Mouse (Mus musculus) stomach, postnatal 0 days (tissue): ENCODE data around the gene Col18a1.

ENCODE experiments used
- CTCF ChIP-seq: IDR thresholded peaks from 2 replicates; pipeline ENCODE4 v1.5.1; 2016; ENCODE audit warnings: antibody characterized with exemption, low read depth, mild to moderate bottlenecking, moderate library complexity
- EP300 ChIP-seq: optimal IDR thresholded peaks from 2 replicates; pipeline ENCODE3; 2016; ENCODE audit warnings: antibody characterized with exemption

DNA sequence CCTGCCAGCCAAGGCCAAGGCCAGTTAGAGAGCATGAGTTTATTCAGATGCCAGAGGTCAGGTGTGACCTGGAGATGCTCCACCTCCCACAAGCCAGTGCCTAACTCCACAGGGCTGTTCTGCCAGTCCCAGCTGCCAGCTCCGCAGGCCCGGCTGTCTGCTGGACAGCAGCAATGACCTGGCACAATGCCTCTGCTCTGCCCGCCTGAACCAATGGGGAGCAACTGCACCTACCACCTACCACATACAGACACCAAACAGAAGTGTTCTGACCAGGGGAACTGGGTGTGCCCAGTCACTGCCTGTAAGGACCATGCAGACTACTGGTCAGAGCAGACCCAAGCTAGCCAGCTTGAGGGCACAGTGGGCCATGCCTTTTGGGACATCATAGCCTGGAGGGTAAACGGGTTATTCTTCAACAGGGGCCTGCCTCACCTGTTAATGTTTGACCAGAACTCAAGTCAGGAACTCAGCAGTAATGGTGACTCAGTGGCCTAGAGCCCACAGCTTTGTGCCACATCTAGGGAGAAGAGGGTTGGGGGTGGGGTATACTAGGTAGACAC is 19.4 kb downstream of the Col18a1 start:
- no peak for TF ChIP-seq CTCF
- TF ChIP-seq EP300, result no peak
